Mouse (Mus musculus) gastrocnemius, adult 2 months (tissue): Measurements from ENCODE around the gene BC051665. TPM values are rescaled to one million over a fixed set of nuclear protein-coding genes. Genes with fewer than 3 reads are reported as not detected.

Experiments
- DNase-seq: peaks from one replicate; pipeline ENCODE4 v3.0.0; 2022
- H3K27ac ChIP-seq: fragments of 200-600 bp; 2 replicates; pipeline ENCODE4 v1.8.1; 2022; ENCODE audit warnings: mild to moderate bottlenecking
- H3K4me3 ChIP-seq: fragments of 200-600 bp; 2 replicates; pipeline ENCODE4 v1.8.1; 2022; ENCODE audit warnings: mild to moderate bottlenecking, moderate library complexity
- CTCF ChIP-seq: fragments of 200-600 bp; IDR thresholded peaks from 2 replicates; pipeline ENCODE4 v1.8.1; 2022; ENCODE audit warnings: antibody characterized with exemption, mild to moderate bottlenecking, moderate library complexity
- intact Hi-C: fragments of 180-260 bp; cut with DNase I; formaldehyde crosslinking; loops from one replicate; pipeline ENCODE4 v1.15.1; 2025
- total RNA-seq, 2 experiments: library from RNA; stranded (reverse); gene quantifications; 2 replicates each; pipeline ENCODE4 v1.2.3; 2021

The BC051665 gene
- total RNA-seq, 2 experiments from 2014 or later: not detected

DNA sequence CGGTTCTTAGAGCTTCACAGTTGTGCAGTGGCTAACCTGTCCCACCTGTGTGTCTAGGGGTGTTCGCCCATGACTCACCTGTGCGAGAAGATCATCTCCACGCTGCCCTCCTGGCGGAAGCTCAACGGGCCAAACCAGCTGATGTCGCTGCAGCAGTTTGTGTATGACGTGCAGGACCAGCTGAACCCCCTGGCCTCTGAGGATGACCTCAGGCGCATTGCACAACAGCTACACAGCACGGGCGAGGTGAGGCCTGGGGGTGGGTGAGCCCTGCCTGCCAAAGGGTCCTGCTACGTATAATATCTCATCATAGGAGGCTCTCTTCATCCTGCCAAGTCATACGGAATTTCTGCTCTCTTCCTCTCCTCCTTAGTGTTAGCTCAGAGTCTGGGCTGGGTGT lies 28.9 kb downstream of the BC051665 start:
- TF ChIP-seq CTCF: no peak
- intact Hi-C loops: no loop called here

DNA sequence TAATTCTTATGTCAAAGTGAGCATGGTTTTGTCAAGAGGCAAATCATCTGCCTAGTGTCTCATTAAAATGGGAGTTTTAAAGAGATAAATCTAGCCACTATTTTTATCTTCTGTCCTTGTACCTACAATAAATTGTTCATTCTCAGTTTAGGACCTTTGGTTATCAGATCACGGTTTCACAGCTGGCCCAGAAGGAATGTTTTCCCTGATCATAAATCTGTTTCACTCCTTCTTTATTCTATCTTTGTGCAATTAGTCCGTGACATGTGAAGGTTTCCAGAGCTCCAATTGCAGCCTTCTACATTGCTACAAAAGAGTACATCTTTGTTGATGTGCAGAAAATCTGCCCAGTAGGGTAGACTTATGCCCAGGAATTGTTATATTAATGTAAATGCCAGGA lies 30.9 kb downstream of the BC051665 start:
- TF ChIP-seq CTCF: no peak
- H3K4me3 ChIP-seq: no peak overlapping the region
- no peak overlapping the region for H3K27ac ChIP-seq
- intact Hi-C loops: no loop called here
- DNase-seq: no peak

More for the DNA sequence above, 28.9 kb downstream of the BC051665 start:
- DNase-seq: peak; percentile 30
- no peak overlapping the region for H3K27ac ChIP-seq
- no peak overlapping the region for H3K4me3 ChIP-seq

DNA sequence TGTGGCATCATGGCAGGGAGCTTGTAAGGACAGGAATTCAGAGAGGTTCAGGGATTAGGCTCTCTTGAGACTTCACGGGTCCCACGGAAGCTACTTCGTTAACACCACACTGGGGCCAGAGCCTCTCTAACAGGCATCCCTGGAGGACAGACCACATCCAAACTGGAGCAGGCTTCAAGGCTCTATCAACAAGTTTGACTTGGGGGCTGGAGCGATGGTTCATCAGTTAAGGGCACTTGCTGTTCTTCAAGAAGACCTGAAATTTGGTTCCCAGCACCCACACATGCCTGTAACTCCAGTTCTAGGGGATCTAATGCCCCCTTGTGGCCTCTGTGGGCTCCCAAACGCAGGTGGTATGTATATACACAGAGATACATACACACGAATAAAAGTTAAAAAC lies 32.9 kb downstream of the BC051665 start:
- no peak overlapping the region for H3K4me3 ChIP-seq
- intact Hi-C loops: no loop called here
- TF ChIP-seq CTCF: no peak
- H3K27ac ChIP-seq: no peak overlapping the region
- no peak for DNase-seq

DNA sequence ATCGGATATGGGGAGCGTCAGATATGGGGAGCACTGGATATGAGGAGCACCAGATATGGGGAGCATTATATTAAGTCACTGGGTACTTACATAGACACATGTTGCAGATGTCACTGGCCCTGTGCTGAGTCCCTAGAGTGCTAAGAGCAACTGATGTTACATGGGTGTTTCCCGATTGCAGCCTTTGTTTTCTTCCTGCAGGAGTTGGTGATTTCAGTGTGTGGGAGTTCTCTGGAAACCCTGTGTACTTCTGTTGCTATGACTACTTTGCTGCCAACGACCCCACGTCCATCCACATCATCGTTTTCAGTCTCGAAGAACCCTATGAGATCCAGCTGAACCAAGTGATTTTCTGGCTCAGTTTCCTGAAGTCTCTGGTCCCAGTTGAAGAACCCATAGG lies 35.2 kb downstream of the BC051665 start:
- DNase-seq: no peak

DNA sequence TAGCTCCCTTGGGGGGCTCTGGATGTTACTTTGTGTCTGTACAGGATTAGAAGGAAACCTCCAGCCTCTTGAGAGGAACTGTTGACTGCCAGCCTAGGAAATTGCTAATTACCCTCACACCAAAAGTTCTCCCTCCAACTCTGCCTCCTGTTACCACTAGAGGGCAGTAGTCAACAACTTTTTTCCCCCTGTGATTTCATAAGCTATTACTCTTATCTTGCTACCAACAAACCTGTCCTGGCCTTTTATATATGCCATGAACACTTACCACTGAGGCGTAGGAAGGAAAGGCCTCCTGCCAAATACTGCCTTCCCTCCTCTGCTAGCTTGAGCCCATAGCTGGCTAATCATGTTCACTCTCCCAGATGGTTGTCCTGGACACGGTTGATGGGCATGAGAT lies 37.6 kb downstream of the BC051665 start:
- DNase-seq: no peak
- intact Hi-C loops: no loop called here
- no peak overlapping the region for H3K27ac ChIP-seq
- H3K4me3 ChIP-seq: no peak overlapping the region
- TF ChIP-seq CTCF: peak; percentile 63

More for the DNA sequence above, 35.2 kb downstream of the BC051665 start:
- no peak for TF ChIP-seq CTCF
- intact Hi-C loops: no loop called here
- Histone ChIP-seq H3K27ac (no peak overlapping the region), H3K4me3 (no peak overlapping the region)

DNA sequence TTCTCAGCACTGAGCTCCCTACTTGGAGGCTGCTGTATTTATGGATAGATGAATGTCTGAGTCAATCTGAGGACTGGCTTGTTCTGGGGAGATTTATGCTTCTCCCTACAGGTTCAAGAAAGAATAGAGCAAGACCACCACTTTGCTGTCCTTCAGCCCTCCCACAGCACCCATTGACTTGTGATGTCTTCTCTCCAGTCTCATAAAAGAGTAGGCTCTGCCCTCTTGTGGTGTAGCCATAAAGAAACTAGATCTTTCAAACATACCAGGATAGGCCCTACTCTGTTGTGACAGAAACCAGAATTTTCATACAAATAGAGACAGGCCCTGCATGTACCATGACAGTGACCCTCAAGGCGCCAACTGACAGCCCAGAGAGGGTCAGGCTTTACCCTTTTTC lies 39.0 kb downstream of the BC051665 start:
- no peak for TF ChIP-seq CTCF
- H3K4me3 ChIP-seq: no peak overlapping the region
- H3K27ac ChIP-seq: no peak overlapping the region
- intact Hi-C loops: no loop called here
- no peak for DNase-seq

DNA sequence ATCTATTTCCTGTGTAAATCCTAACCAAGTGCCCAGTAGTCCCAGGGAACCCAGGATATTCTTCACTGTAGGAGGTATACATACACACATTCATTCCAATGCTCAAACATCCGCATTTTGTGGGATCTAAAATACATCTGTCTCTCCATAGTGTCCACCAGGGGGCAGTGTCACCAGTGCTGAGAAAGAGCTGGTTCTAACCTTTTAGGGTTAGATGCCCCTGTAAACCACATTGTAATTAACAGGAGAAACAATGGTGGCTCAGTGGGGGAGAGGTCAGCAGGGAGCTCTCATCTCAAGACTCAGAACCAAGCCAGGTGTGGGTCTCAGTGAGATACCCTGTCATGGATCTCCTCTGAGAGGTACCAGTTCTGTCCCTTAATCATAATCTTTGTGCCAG lies 39.9 kb downstream of the BC051665 start:
- intact Hi-C loops: no loop called here
- no peak overlapping the region for H3K27ac ChIP-seq
- TF ChIP-seq CTCF: peak; percentile 75
- DNase-seq: no peak
- H3K4me3 ChIP-seq: no peak overlapping the region

DNA sequence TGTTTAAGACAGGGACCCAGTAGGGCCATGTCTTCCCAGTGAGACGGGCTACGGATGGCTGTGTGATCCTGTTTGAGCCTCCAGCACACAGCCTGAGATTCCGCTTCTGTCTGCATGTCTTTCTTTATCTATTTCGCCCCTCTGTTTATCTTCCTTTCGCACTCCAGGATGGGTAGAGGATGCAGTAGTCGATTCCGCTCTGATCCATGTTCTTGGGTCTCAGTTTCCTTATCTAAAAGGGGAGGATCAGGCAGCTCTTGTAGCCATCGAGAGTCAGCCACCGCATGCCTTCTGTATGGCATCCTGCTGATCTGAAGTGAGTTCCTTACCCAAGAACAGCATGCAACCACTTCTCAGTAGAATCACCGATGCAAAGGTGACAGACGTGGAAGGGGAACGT lies 40.8 kb downstream of the BC051665 start:
- Histone ChIP-seq H3K27ac (no peak overlapping the region), H3K4me3 (no peak overlapping the region)
- intact Hi-C loops: no loop called here
- no peak for TF ChIP-seq CTCF
- no peak for DNase-seq

DNA sequence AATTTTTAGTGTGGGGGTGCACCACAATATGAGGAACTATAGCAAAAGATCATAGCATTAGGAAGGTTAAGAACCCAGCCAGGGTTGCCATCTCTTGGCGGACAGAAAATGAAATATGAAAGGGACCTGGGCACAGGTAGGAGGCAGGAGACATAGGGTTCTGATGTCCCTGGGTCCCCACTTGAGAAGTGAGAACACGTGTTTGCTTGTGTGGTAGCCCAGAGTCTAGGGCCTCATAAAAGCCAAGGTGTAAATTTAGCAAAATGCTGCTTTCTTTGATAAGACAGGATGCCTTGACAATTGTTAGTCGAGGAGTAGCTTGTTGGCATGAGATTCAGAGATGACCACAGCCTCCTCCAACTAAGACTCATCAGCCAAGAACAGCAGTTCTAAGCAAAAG lies 41.4 kb downstream of the BC051665 start:
- intact Hi-C loops: loop anchor here (1.0 kb wide), 1 partner anchor 265 kb away; no protein-coding TSS in a partner anchor
- Histone ChIP-seq H3K4me3 (no peak overlapping the region), H3K27ac (no peak overlapping the region)
- peak; percentile 3 for DNase-seq
- no peak for TF ChIP-seq CTCF

DNA sequence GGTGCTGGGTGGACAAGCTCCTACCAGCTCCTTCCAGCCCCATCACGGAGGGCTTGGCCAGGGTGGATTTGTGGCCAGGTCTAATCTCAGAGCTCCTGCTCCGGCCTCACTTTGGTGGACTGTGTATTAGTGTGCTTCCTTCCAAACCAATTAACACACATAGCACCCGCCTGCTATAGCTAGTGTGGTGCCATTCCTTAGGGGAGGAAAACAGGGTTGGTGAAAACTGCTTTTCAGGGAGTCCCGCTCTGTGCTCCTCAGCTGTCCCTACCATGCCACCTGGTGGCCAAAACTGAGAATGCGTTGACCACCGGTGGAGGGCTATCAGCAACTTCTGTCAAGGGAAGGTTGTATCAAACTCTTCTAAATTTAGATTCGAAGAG lies 42.1 kb downstream of the BC051665 start:
- Histone ChIP-seq H3K4me3 (no peak overlapping the region), H3K27ac (no peak overlapping the region)
- DNase-seq: peak; percentile 87
- TF ChIP-seq CTCF: peak; percentile 99
- intact Hi-C loops: loop anchor here (1.0 kb wide), 1 partner anchor 265 kb away; no protein-coding TSS in a partner anchor

DNA sequence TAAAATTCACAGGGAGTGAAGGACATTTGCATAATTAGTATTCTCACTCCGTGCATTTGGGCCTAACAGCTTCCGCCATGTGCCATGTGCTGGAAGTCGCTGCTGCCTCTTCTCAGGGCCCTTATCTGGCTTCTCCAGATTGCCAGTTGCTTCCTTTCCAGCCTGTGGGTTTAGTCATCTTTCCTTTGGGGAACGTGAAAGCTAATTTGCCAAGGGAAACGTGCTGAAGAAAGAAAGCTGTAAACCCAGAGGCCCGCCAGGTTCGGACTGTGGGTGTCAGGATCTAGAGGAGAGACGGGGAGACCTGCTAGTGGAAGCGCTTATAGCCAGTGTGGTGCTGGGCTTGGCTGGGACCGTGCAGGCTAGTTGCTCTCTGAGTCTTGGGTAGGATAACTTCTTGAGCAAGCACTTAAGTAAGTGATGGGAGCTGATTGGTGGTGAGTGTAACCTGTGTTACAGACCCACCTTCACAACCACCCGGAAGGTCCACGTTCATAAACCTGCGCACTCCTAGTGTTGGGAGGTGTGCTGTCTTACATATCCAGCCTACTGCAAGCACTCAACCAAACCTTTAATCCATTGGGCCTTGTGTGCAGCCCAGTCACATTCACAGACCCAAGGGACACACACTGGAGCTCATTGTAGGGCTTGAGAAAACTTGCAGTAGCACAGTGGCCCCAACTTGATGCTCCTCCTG lies 42.6 kb downstream of the BC051665 start:
- intact Hi-C loops: loop anchor here (1.0 kb wide), 1 partner anchor 264 kb away; no protein-coding TSS in a partner anchor
- H3K27ac ChIP-seq: no peak overlapping the region
- TF ChIP-seq CTCF: no peak
- no peak overlapping the region for H3K4me3 ChIP-seq
- DNase-seq: peak; percentile 17

DNA sequence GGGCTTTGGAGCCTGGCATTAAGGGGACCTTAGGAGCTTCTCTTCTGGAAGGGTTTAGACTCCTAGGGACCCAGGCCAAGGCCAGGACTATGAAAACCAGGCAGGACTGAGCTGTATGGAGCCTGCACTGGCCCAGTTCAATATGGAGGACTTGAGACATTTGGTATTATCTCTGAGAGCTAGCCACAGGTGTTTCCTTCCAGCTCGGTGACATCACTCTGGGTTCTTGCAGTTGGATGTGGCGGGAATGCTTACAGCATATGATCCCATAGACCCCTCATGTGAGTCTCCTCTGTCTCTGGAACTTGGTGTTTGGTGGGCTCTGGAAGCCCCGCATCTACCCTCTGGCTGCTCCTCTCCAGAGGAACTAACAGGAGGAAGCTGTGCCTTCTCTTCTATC lies 43.6 kb downstream of the BC051665 start:
- no peak for TF ChIP-seq CTCF
- no peak for DNase-seq
- Histone ChIP-seq H3K27ac (no peak overlapping the region), H3K4me3 (no peak overlapping the region)
- intact Hi-C loops: no loop called here

DNA sequence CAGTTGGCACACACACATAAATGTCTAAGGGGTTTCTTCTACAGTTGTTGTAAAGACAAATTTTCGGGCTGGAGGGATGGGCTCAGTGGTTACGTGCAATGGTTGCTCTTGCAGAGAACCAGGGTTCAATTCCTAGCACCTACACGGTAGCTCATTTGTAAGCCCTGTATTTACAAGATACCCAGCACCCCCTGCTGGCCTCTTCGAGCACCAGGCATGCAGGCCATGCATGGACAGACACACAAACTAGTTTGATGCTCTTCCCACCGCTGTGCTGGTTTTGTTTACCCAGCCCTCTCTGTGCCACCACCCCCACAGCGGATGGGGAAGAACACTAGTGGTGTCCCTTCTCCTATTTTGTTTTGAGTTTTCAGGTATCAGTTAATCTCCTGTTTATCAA lies 45.9 kb downstream of the BC051665 start:
- Histone ChIP-seq H3K4me3 (no peak overlapping the region), H3K27ac (no peak overlapping the region)
- DNase-seq: peak; percentile 12
- TF ChIP-seq CTCF: peak; percentile 18; the same call in 1 of the 2 replicates
- intact Hi-C loops: no loop called here

DNA sequence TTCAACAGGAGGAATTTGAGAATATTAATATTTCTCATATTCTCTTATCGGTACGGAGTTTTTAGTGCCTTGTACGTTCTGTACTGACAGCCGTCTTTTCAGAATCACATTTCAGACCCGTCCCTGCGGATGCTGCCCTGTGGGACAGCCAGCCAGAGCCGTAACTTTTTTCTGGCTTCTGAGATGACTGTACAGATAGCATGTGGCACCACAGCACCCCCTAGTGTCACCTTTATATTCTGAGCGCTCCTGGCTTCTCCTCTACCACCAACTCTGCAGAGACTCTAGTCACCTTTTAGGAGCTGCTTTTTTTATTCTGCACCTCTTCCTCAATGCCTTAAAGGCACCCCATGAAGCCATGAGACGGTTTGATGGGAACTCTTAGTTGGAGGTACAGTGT lies 47.7 kb downstream of the BC051665 start:
- Histone ChIP-seq H3K4me3 (peak overlapping the region; percentile 62), H3K27ac (peak overlapping the region; percentile 75)
- TF ChIP-seq CTCF: peak; percentile 90
- peak; percentile 81 for DNase-seq
- intact Hi-C loops: loop anchor here (1.0 to 5.0 kb wide), 4 partner anchors 66 to 896 kb away; partner anchors contain the start of gene Dapk1
